Mouse (Mus musculus) left cerebral cortex, adult 2 months (tissue): ENCODE results near the gene Btbd35f11. TPM values are rescaled to one million over a fixed set of nuclear protein-coding genes. Genes with fewer than 3 reads are reported as not detected.
"Not testable (repeated sequence)": the region's sequence is repeated elsewhere in the genome, so short reads cannot be mapped to it uniquely, and the experiment has no call there.

ENCODE experiments used
- DNase-seq, 2 experiments: peaks; one replicate each; pipeline ENCODE4 v3.0.0; 2021 to 2022; ENCODE audit warnings: low spot score in 2 of 2, mixed read lengths in 1 of 2; ENCODE audit errors: extremely low spot score in 1 of 2
- H3K27ac ChIP-seq: fragments of 200-600 bp; 2 replicates; pipeline ENCODE4 v1.8.1; 2022
- H3K4me3 ChIP-seq: fragments of 200-600 bp; 2 replicates; pipeline ENCODE4 v1.8.1; 2022
- intact Hi-C: fragments of 180-260 bp; cut with DNase I; formaldehyde crosslinking; loops from one replicate; pipeline ENCODE4 v1.15.1; 2025
- long read RNA-seq, 2 experiments: library from polyadenylated mRNA; stranded (forward); transcript quantifications; one replicate each; pipeline ENCODE4 v2.0.0; 2021; ENCODE audit warnings: borderline mapping rate in 2 of 2
- total RNA-seq, 2 experiments: library from RNA; stranded (reverse); gene quantifications; 2 replicates each; pipeline ENCODE4 v1.2.3; 2021

The Btbd35f11 gene
- not detected for total RNA-seq
- long read RNA-seq, experiment 1, result 0 reads
- long read RNA-seq, experiment 2, result 0 reads

DNA sequence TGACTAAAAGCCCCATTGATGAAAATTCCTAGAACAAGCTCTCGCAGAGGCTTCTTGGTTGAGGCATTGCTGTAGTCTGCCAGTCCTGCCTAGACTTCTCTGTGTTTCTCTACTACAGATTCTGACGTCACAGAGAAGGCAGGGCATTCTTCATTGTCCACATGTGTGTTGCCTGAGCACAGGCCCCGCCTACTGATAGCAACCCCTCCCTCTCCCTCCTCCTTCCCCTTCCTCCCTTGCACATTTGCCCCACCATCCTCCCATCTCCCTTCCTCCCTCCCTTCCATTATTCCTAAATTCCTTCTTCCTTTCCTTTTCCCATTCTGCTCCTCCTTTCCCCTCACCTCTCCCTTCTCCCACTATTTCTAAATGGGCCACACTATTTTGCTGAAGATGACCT is at the start of gene Btbd35f11:
TSS of gene Btbd35f11 (minus strand) at position 101 of the 400 bp plus-strand sequence.
- intact Hi-C loops, DNase-seq, H3K4me3 ChIP-seq, H3K27ac ChIP-seq: not testable (repeated sequence)

DNA sequence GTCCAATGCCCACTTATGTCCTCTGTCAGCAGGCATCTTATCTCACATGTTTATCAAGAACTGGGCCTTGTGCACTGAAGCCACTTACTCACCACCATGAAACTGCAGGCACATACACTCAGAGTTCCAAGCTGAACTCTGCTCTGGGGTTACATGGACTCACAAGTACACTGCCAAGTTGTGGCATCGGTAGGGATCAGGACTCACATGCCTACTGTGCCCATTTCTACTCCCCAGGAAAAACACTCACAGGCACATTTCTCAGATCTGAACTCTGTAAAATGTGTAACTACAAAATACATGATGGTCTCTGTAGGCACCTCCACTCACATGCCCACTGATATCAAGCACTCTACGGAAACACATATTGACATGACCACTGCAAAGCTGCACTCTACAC is 33.5 kb downstream of the Btbd35f11 start:
- H3K4me3 ChIP-seq, H3K27ac ChIP-seq, intact Hi-C loops: not testable (repeated sequence)
- DNase-seq, result peak in 1 of 2 experiments; percentile 8

Other genes with a start within 250 kb of the Btbd35f11 start
- gene Btbd35f24, start 247.9 kb downstream of the Btbd35f11 start, total RNA-seq, result not detected